Mouse (Mus musculus) brain, embryonic 14.5 days (tissue): ENCODE data around the gene Adam33.

Experiments
- CTCF ChIP-seq: fragments of 200-500 bp; IDR thresholded peaks from 2 replicates; pipeline ENCODE4 v1.5.1; 2012; ENCODE audit warnings: inconsistent platforms, mild to moderate bottlenecking, moderate library complexity, borderline replicate concordance; ENCODE audit not compliant: insufficient read depth, insufficient read length; ENCODE audit errors: extremely low read depth
- POLR2A ChIP-seq: fragments of 200-500 bp; IDR thresholded peaks from 2 replicates; pipeline ENCODE4 v1.6.1; 2012; ENCODE audit warnings: mild to moderate bottlenecking, inconsistent platforms, borderline replicate concordance; ENCODE audit not compliant: poor library complexity, insufficient read depth, insufficient read length, severe bottlenecking; ENCODE audit errors: extremely low read depth

GRCm38 (mm10) chr2:131097087-131097486 is 33.5 kb upstream of the Adam33 start:
- no peak for TF ChIP-seq CTCF
- no peak for TF ChIP-seq POLR2A
